Mouse (Mus musculus) kidney, adult 18-20 months (tissue): ENCODE data around the gene Bmp2k.
A peak's percentile ranks its signal among the peaks of the same experiment; 100 is the strongest.

ENCODE experiments used
- DNase-seq: peaks from one replicate; pipeline ENCODE4 v3.0.0; 2021

Gene Bmp2k

GRCm38 (mm10) chr5:96973714-96974113, 23.8 kb upstream of the Bmp2k start:
- no peak for DNase-seq

DNA sequence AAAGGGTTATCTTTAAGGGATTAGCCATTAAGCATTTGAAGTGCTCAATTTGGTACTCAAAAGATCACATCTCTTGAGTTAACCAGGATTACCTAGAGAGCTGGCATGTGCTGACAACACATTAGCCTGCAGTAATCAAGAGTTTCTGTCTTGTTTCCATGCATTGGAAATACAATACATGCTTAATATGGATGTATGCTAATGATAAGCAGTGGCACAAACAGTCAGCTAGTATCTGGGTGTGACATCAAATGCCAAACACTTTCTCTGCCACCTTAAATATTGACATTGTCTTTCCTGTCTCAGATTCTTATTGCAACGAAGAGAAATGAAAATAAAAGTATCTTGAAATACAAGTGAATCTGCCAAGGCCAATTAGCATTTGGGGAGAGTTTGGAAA, 22.8 kb upstream of the Bmp2k start:
- no peak for DNase-seq

DNA sequence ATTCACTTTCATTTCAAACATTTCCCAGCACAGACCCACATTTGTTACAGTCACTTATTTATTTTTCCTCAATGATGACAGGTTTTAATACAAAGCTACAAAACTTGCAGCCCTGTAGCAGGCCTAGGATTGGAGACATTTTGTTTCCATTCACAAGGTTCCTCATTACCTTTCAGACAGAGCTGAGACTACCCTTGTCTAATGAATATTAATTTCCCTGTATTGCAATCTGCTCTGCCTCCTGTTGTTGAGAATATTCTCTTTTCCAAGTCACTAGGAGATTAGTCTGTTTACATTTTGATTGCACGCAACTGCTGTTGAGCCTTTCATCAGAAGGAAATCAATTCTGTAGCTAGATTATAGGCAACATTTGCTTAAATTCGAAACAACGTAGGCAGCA, 22.4 kb upstream of the Bmp2k start:
- no peak for DNase-seq

DNA sequence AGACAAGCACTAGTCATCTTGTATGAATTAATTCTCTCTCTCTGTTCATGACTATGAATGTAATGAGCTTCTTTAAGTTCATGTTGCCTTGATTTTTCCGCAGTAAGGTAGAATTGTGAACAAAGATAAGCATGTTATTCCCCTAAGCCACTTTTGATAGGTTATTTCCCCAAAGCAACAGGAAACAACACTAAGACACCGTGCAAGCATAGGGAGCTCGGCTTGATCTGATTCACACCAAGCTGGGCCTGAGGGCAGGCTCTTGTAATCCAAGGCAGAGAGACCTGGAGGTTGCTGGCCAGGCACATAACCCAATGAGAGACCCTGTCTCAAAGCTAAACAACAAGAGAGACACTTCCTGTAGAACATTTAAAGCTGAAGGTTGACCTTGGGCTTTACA, 21.3 kb upstream of the Bmp2k start:
- no peak for DNase-seq

- no peak for DNase-seq
Measured at GRCm38 (mm10) chr5:96979296-96980007, 18.0 kb upstream of the Bmp2k start.

- no peak for DNase-seq
Measured at GRCm38 (mm10) chr5:96980008-96980634, 17.4 kb upstream of the Bmp2k start.

- DNase-seq, result no peak
Measured at GRCm38 (mm10) chr5:96981987-96982386, 15.5 kb upstream of the Bmp2k start.

- DNase-seq, result no peak
Measured at GRCm38 (mm10) chr5:96983142-96983541, 14.3 kb upstream of the Bmp2k start.

- DNase-seq, result no peak
Measured at GRCm38 (mm10) chr5:96986850-96987249, 10.6 kb upstream of the Bmp2k start.

DNA sequence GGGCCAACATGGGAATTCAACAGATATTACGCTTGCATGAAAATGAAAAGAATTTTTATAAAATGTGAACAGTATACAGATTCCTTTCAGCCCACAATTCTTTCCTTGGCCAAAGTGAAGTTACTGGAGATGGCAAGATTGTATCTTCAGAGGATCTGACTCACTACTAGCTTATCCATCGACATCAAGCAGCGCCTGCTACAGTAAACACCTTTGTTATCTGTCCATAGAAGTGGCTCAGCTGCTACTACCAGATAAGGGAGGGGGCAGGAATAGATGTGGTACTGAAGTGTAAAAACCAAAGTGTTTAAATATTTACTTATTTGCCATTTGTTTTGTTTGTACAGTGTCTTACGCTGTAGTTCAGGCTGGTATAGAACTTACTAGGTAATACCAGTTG, 8.6 kb upstream of the Bmp2k start:
- no peak for DNase-seq

GRCm38 (mm10) chr5:96991156-96991555, 6.3 kb upstream of the Bmp2k start:
- DNase-seq, result no peak

- DNase-seq, result no peak
Measured at GRCm38 (mm10) chr5:96992651-96993050, 4.8 kb upstream of the Bmp2k start.

GRCm38 (mm10) chr5:96993057-96993456, 4.4 kb upstream of the Bmp2k start:
- no peak for DNase-seq

GRCm38 (mm10) chr5:96995791-96996190, 1.7 kb upstream of the Bmp2k start:
- no peak for DNase-seq

DNA sequence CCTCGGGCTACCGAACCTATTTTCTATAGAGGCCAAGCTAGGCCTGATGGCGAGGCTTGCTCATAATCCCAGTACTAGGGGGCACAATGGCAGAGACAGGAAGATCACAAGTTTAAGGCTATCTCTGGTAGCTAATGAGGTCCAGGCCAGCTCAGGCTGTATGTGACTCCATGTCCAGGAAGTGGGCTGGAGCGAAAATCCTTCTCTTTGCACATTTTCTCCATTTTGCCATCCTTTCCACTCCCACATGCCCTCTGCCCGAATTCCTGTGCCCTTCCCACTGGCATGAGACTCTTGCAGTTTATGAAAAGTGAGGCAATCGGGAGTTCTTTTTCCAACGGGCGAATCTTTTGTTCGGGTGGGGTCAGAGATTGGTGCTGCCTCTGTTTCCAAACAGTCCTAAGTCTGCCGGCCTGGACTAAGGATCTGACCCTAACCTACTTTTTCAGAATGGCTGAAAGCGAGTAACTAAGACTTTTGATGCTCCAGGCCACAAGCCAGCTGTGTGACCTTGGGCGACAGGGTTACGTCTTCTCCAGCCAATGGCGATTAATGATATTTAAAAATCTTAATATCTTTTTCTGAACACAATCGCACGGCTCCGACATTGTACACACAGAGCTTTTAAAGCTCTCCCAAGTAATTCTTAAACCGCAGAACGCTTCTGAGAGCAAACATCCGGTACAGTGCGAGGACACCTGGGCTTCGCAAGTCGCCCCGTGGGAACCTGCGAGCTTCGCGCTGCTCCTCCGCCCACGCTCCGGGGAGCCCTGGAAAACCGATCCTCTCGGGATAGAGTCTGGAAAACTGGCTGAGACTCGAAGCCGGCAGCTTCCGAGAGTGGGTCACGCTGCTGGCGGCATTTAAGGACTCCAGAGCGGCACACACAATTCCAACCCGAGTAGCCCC, 834 bp upstream of the Bmp2k start:
- no peak for DNase-seq

GRCm38 (mm10) chr5:96997802-96998565, 495 bp downstream of the Bmp2k start:
- DNase-seq, result peak; percentile 76

DNA sequence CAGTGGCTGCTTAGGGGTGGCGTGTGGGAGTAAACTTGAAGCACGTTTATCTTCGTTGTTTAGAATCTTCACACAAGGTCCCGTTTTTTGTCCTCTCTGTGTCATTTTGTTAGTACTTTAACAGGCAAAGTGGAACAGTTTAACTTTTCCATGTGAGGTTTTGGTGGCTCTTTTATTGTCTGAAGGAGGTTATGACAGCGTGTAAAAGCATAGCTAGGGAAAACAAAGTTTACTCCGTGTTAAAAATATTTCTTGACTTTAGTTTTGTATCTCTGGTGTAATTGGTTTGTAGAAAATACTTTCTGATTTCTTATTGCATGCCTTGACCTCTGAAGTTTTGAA, 1.0 kb downstream of the Bmp2k start:
- no peak for DNase-seq

DNA sequence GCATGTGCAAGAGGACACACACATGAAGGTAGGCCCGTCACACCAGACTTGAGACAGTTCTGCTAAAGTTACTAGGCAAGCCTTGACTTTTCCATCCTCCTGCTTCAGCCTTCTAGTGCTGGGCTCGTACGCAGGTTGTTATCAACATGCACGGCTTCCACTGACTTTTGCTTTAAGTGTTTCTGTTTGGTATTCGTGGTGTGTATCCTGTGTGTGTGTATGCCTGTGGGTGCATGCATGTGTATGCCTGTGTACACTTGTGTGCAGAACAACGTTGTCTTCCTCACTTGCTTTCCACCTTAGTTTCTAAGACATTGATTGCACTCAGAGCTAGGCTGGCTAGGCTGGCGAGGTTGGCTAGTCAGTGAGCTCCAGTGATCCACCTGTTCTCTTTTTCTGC, 2.1 kb downstream of the Bmp2k start:
- no peak for DNase-seq

GRCm38 (mm10) chr5:97000524-97000923, 3.0 kb downstream of the Bmp2k start:
- no peak for DNase-seq

DNA sequence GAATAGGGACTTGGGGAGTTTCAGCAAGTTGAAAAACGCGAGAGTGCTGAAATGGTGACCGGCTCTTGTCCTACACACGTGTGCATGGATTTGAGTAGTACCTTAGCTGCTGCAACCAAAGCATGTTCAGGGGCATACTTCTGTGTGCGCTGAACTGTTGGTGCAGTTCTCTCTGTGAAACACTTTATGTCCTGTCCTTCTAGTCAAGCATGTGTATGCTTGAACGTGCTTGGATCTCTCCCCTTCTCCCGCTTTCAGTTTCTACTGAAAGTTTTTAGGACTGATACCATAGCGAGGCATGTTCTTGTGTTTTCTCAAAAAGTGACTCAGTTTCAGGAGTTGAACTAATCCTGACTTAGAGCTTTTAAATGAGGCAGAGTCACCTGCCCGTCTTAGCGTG, 3.7 kb downstream of the Bmp2k start:
- no peak for DNase-seq

- DNase-seq, result no peak
Measured at GRCm38 (mm10) chr5:97001571-97001970, 4.1 kb downstream of the Bmp2k start.

- no peak for DNase-seq
Measured at GRCm38 (mm10) chr5:97002336-97002735, 4.8 kb downstream of the Bmp2k start.

GRCm38 (mm10) chr5:97002937-97003336, 5.4 kb downstream of the Bmp2k start:
- no peak for DNase-seq
